Mouse (Mus musculus) heart, adult 10 weeks (tissue): ENCODE results near the gene Tes. TPM values are rescaled to one million over a fixed set of nuclear protein-coding genes. Genes with fewer than 3 reads are reported as not detected.

Experiments
- polyA plus RNA-seq: library from polyadenylated mRNA; stranded (reverse); fragments of 350-450 nt; fragmentation: Illumina TruSeq; extraction: RNeasy Lipid Tissue Mini Kit (QIAGEN cat#74804); gene quantifications from one replicate; pipeline ENCODE4 v1.2.3, GENCODE M21; 2014; ENCODE audit warnings: low read depth, low replicate concordance

Gene Tes
- 3.2 TPM for polyA plus RNA-seq

DNA sequence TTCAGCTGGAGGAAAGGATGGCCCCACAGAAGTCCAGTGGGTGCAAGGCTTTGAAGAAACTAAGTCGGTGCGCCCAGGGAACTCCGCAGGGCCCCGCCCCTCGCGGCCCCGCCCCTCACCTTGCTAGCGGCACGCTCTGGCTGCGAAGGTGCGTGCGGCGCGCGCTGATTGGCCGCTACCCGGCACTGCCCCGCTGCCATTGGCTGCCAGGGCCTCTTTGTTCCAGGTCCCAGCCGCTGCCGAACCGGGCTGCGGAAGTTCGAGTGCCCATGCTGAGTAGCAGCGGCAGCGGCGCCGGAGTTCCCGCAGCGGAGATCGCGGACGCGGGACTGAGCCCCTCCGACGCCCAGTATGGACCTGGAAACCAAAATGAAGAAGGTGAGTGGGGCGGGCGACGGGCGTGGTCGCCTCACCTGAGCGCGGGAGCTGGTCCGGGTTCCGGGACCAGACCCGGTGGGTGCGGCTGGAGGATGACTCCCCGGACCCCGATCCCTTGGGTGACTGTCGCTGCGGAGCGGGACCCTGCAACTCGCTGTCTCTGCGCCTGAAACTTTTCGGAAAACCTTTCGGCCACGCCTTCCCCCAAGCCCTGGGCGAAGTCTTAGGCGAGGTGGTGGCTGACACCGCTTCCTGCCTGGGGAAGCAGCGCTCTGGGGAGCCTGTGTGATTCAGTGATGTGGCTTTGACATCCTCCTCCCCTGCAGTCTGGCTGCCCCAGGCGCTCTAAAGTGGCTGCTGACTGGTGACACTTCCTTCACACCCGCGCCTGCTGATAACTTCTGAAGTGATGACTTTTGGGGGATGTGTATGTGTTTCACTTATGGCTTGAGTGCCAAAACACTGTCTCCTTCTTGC is at the start of gene Tes:
Gene Tes (plus strand): TSS at position 214 of the 855 bp plus-strand sequence.

Other genes with a start within 250 kb of the Tes start
- 0.34 TPM for gene Tfec, start 166.7 kb upstream of the Tes start, polyA plus RNA-seq
- gene Cav2, start 216.0 kb downstream of the Tes start, polyA plus RNA-seq = 50.8 TPM
- gene Cav1, start 241.2 kb downstream of the Tes start, polyA plus RNA-seq = 250 TPM